In the genomic region with DNA sequence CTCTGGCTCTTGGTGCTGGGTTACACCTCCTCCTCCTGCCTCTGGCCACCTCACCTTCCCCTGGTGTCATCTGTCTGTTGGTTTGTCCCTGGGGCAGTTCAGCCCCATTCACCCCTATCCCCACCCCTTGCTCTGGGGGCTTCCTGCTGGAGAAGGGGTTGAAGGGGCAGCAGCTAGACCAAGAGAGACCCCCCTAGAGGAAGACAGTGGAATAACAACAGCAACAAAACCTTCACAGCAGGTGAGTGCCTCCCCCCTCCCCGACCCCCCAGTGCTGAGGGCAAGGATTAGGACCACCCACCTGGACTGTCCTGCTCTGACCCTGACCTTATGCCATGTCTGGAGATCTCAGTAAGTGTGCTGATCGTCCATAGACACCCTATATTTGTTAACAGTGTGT, we compare ENCODE assay signal across 15 mouse cellular contexts. TPM values are rescaled to one million over a fixed set of nuclear protein-coding genes. Genes with fewer than 3 reads are reported as not detected.
A peak's percentile ranks its signal among the peaks of the same experiment; 100 is the strongest.
DNase-seq lines count a peak whose midpoint lies in the region; ATAC-seq and TF ChIP-seq lines count a peak whose summit lies in the region.
"Had no signal": no experiment of that assay in that cellular context is flagged by ENCODE, and none has a peak within 500 bp of the region (broad histone marks: within the 10 kb centered on the region; RNA-seq: fewer than 3 reads in every experiment).

No protein-coding gene starts in this region.

- no peaks in the 10 kb centered on the region for H3K4me1 ChIP-seq in kidney, embryonic 16.5 days (ENCODE audit: insufficient read depth, low read length)
- no peaks in the 10 kb centered on the region for H3K4me1 ChIP-seq in kidney, embryonic 14.5 days (ENCODE audit: control insufficient read depth, insufficient read depth, low read length)
- H3K4me1 ChIP-seq in testis, adult 2 months (ENCODE audit: control insufficient read depth, insufficient read depth, low read length): no peaks in the 10 kb centered on the region
- H3K4me1 ChIP-seq in bone marrow macrophage, adult 2 months (ENCODE audit: control insufficient read depth, insufficient read depth, low read length): no peaks in the 10 kb centered on the region
- H3K4me1 ChIP-seq: midbrain, embryonic 12.5 days had no signal

- no peaks in the 10 kb centered on the region for H3K36me3 ChIP-seq in kidney, embryonic 16.5 days (ENCODE audit: insufficient read depth, low read length)
- H3K36me3 ChIP-seq in kidney, embryonic 14.5 days (ENCODE audit: control insufficient read depth, insufficient read depth, low read length): no peaks in the 10 kb centered on the region
- no peaks in the 10 kb centered on the region for H3K36me3 ChIP-seq in testis, adult 2 months (ENCODE audit: control insufficient read depth, insufficient read depth, low read length)
- H3K36me3 ChIP-seq: midbrain, embryonic 12.5 days; neural tube, embryonic 13.5 days had no signal

- no peak overlapping the region for H3K4me3 ChIP-seq in kidney, embryonic 16.5 days (ENCODE audit: low read length)
- no peak overlapping the region for H3K4me3 ChIP-seq in kidney, embryonic 14.5 days (ENCODE audit: low read length)
- no peak overlapping the region for H3K4me3 ChIP-seq in testis, adult 2 months (ENCODE audit: control insufficient read depth, low read depth, low read length)
- no peak overlapping the region for H3K4me3 ChIP-seq in bone marrow macrophage, adult 2 months (ENCODE audit: insufficient read depth, low read length)
- H3K4me3 ChIP-seq: midbrain, embryonic 12.5 days; neural tube, embryonic 13.5 days had no signal

- no peak overlapping the region for H3K9ac ChIP-seq in kidney, embryonic 16.5 days (replicated peaks; ENCODE audit: low read length)
- no peak overlapping the region for H3K9ac ChIP-seq in kidney, embryonic 14.5 days (ENCODE audit: low read depth, low read length)
- H3K9ac ChIP-seq: midbrain, embryonic 12.5 days had no signal

- no peak overlapping the region for H3K27ac ChIP-seq in kidney, embryonic 16.5 days (ENCODE audit: low read length)
- no peak overlapping the region for H3K27ac ChIP-seq in kidney, embryonic 14.5 days (ENCODE audit: low read depth, low read length)
- H3K27ac ChIP-seq in testis, adult 2 months (ENCODE audit: control insufficient read depth, insufficient read depth, low read depth, low read length): no peak overlapping the region
- no peak overlapping the region for H3K27ac ChIP-seq in bone marrow macrophage, adult 2 months (ENCODE audit: insufficient read depth, low read depth, low read length)
- H3K27ac ChIP-seq: midbrain, embryonic 12.5 days had no signal

- no peak for TF ChIP-seq POLR2A in testis, adult 2 months (IDR thresholded peaks at IDR 0.05; ENCODE audit: control insufficient read depth, low read depth, low read length)
- no peak for TF ChIP-seq POLR2A in bone marrow macrophage, adult 2 months (IDR thresholded peaks at IDR 0.05; ENCODE audit: borderline replicate concordance, low read depth, low read length)

- no peaks in the 10 kb centered on the region for H3K9me3 ChIP-seq in kidney, embryonic 16.5 days (ENCODE audit: low read length)
- H3K9me3 ChIP-seq in kidney, embryonic 14.5 days (ENCODE audit: control insufficient read depth, low read length): no peaks in the 10 kb centered on the region
- H3K9me3 ChIP-seq: midbrain, embryonic 12.5 days; neural tube, embryonic 13.5 days had no signal

- no peak for DNase-seq in testis, postnatal 10 days (ENCODE audit: low spot score)
- DNase-seq in retina, postnatal 1 day: peak; percentile 58
- no peak for DNase-seq in right cerebral cortex, postnatal 14 days
- DNase-seq in adrenal gland, postnatal 25 days: no peak
- DNase-seq: cerebellum, postnatal 36 days; heart, adult 18-20 months; kidney, adult 8-10 months; layer of hippocampus, postnatal 36 days had no signal

- H3K4me2 ChIP-seq in kidney, embryonic 16.5 days (replicated peaks; ENCODE audit: low read depth, low read length): no peak overlapping the region
- H3K4me2 ChIP-seq in kidney, embryonic 14.5 days (replicated peaks; ENCODE audit: low read depth, low read length): no peak overlapping the region
- H3K4me2 ChIP-seq: midbrain, embryonic 12.5 days; neural tube, embryonic 13.5 days had no signal

- 25% methylated on average over 2 of the region's 2 CpGs for WGBS in kidney, embryonic 16.5 days
- 32% methylated on average over 2 of the region's 2 CpGs for WGBS in kidney, embryonic 14.5 days

- no peaks in the 10 kb centered on the region for H3K27me3 ChIP-seq in kidney, embryonic 16.5 days (ENCODE audit: insufficient read depth, low read length)
- no peaks in the 10 kb centered on the region for H3K27me3 ChIP-seq in kidney, embryonic 14.5 days (ENCODE audit: control insufficient read depth, insufficient read depth, low read length)
- H3K27me3 ChIP-seq in testis, adult 2 months (ENCODE audit: control insufficient read depth, insufficient read depth, low read length): no peaks in the 10 kb centered on the region

- 0 out of 2 replicates have a peak, but pooled peaks have one; percentile 5 for ATAC-seq in kidney, embryonic 16.5 days (ENCODE audit: low FRiP score, low TSS enrichment)
- ATAC-seq in kidney, embryonic 14.5 days (ENCODE audit: low FRiP score, low TSS enrichment): no peak

- TF ChIP-seq CTCF in testis, adult 2 months (IDR thresholded peaks at IDR 0.05; ENCODE audit: control insufficient read depth, insufficient read depth, insufficient replicate concordance, low read depth, low read length): peak; percentile 17; the same call in 1 of the 2 replicates
- peak; percentile 35; the same call in 1 of the 2 replicates for TF ChIP-seq CTCF in bone marrow macrophage, adult 2 months (IDR thresholded peaks at IDR 0.05; ENCODE audit: low read depth, low read length)

RNA-seq across cellular contexts. Expression of gene Tub, which starts 15.8 kb away (rescaled TPM):
- polyA plus RNA-seq in kidney, embryonic 16.5 days (2015; fragmentation: Nextera tagmentation; extraction: Ambion mirVana): 1.00 and 1.7 TPM in 2 replicates
- 0.49 and 0.81 TPM in 2 replicates for polyA plus RNA-seq in kidney, embryonic 14.5 days (2014; fragmentation: Nextera tagmentation; extraction: Ambion mirVana)
- polyA plus RNA-seq in testis, adult 2 months (2012; rRNA removed): 11.8 and 12.5 TPM in 2 replicates
- 0.17 TPM in 1 of 2 replicates, not detected in the other for polyA plus RNA-seq in bone marrow macrophage, adult 2 months (2012; ENCODE audit: insufficient read depth, insufficient read length, missing spikeins)
- total RNA-seq in adrenal gland, postnatal 25 days (2021): 26.0 and 30.1 TPM in 2 replicates
- total RNA-seq: hematopoietic stem cell, adult 5-6 weeks had no signal

RNA-seq across cellular contexts. Expression of gene Eif3f, which starts 31.8 kb away (rescaled TPM):
- polyA plus RNA-seq in kidney, embryonic 16.5 days (2015; fragmentation: Nextera tagmentation; extraction: Ambion mirVana): 80.0 and 88.3 TPM in 2 replicates
- 91.7 and 109 TPM in 2 replicates for polyA plus RNA-seq in kidney, embryonic 14.5 days (2014; fragmentation: Nextera tagmentation; extraction: Ambion mirVana)
- polyA plus RNA-seq in testis, adult 2 months (2012; rRNA removed): 54.7 and 70.9 TPM in 2 replicates
- polyA plus RNA-seq in bone marrow macrophage, adult 2 months (2012; ENCODE audit: insufficient read depth, insufficient read length, missing spikeins): 191 and 197 TPM in 2 replicates
- total RNA-seq in adrenal gland, postnatal 25 days (2021): 143 and 156 TPM in 2 replicates

RNA-seq across cellular contexts. Expression of gene Nlrp10, which starts 36.0 kb away (rescaled TPM):
- polyA plus RNA-seq in kidney, embryonic 16.5 days (2015; fragmentation: Nextera tagmentation; extraction: Ambion mirVana): 0.04 and 0.07 TPM in 2 replicates
- polyA plus RNA-seq in kidney, embryonic 14.5 days (2014; fragmentation: Nextera tagmentation; extraction: Ambion mirVana): not detected in 2 replicates
- polyA plus RNA-seq in testis, adult 2 months (2012; rRNA removed): 0.06 and 0.10 TPM in 2 replicates
- polyA plus RNA-seq in bone marrow macrophage, adult 2 months (2012; ENCODE audit: insufficient read depth, insufficient read length, missing spikeins): 4.8 and 4.9 TPM in 2 replicates
- total RNA-seq in adrenal gland, postnatal 25 days (2021): 0.27 and 0.29 TPM in 2 replicates
- polyA plus RNA-seq: neural tube, embryonic 13.5 days had no signal
